Mouse (Mus musculus): ENCODE measurements around the gene Lgals1.

Lgals1 gene

DNA sequence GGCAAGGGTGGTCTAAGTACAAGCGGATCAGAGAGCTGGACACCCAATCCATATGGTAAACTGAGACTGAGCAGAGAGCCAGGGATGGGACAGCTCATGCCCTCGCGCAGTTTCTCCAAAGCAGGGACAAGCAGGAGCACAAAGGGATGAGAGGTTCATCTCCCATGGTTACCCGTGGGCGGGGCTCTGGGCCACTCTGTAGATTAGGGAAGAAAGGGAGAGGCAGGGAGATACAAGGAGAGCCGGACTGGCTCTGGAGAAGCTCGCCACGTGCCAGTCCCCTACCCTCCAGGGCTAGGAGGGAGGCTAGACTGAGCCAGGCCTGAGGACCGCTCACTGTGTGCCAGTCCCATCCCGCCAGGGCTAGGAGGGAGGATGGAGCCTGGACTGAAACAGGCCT, 10.8 kb downstream of the Lgals1 start:
- no peak for DNase-seq (ENCODE audit: low read depth)

- DNase-seq (ENCODE audit: low read depth) = no peak
These were observed 11.4 kb downstream of the Lgals1 start for GRCm38 (mm10) chr15:78937963-78938362.

- no peak for DNase-seq (ENCODE audit: low read depth)
These were observed 13.8 kb downstream of the Lgals1 start for GRCm38 (mm10) chr15:78940325-78940724.

DNA sequence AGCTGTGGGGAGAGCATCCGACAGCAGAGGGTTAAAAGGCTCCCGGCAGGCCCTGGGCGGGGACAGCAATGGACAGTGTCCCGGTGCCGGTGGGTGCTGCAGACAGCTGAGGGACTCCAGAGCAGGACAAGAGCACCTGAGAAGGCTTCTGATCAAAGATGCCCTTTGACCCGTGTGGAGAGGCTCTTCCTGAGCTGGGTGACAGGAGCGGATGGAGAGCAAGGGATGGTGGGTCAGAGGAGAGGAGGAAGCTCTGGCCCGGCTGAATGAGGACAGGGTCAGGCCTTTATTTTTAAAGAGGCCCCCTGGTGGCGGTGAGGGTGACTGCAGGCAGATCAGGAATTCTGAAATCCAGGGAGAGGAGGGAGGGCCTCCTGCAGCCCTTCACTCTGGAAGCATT, 16.1 kb downstream of the Lgals1 start:
- DNase-seq (ENCODE audit: low read depth) = peak; percentile 68

DNA sequence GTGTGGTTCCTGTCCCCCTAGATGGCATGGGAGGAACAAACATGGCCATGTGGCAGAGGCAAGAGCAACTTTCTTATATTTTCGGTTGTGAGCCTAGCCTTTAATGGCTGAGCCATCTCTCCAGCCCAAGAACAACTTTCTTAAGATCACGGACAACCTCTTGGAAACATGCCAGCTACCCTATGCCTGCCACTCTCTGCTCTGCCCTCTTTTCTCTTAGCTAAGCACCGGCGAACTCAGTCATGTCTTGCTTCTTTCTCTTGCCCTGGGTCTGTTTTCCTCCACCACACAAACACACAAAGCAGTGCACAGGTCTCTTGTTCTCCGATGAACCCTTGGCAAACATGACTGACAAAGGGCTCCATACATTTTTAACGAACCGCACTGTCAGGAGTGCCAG, 19.7 kb downstream of the Lgals1 start:
- DNase-seq (ENCODE audit: low read depth) = no peak

DNA sequence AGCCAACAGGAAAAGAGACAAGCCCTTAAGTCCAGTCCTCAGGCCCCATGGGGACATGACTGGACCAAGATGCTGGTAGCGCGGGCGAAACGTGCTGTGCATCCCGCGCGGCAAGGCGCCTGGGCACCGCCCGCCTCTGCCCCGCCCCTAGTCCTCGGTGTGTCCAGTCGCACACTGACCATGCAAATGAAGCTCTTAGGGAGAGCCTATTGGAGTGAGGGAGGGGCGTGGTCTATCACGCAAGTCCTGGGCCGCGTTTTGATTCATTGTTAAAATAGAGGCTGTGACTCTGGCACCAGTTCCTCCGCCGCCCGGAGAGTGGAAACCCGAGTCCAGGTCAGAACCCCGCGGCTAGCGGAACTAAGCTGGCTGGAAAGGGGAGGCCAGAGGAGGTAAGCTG, 21.1 kb downstream of the Lgals1 start, which contains the start of gene Triobp:
Triobp (plus strand) TSS at position 68 of the 400 bp plus-strand sequence.
- DNase-seq (ENCODE audit: low read depth) = no peak

- DNase-seq (ENCODE audit: low read depth) = no peak
These were observed 21.7 kb downstream of the Lgals1 start for GRCm38 (mm10) chr15:78948152-78948725.

GRCm38 (mm10) chr15:78948883-78949282, 22.4 kb downstream of the Lgals1 start:
- no peak for DNase-seq (ENCODE audit: low read depth)

- DNase-seq (ENCODE audit: low read depth) = peak; percentile 40
These were observed 29.1 kb downstream of the Lgals1 start for GRCm38 (mm10) chr15:78955663-78956062.

DNA sequence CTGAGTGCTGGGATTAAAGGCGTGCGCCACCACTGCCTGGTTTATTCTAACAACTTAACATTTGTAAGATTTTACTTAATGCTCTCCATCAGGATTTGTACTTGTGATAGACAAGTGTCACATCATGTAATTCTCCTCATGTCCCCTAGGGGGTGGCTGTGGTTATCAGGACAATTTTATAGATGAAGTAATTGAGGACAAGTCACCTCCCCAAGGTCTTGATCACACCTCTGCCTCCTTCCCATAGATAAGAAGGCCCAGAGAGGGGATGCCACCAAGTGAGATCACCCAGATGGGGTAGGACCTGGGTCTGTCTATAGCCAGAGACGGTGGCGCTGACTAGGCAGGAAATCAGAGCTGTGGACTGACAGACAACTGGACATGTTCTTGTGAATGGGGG, 29.8 kb downstream of the Lgals1 start:
- DNase-seq (ENCODE audit: low read depth) = peak; percentile 62

DNA sequence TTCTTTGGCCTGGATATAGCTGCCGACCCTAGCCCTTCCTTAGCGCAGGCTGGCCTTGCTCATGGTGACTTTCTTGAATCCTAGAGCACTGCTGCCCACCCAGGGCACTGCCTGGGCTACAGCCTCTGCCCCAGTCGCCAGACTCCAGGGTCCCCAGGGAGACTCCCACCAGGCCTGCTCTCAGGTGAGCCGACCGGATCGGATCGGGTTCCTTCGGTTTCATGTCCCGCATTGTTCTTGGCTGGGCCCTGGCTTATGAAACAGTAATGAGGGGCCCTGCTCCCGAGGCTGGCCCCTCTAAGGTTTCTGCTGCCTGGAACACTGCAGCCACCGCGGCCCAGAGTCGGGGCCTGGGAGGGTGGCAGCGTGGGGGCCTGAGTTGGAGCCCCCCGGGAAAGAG, 30.5 kb downstream of the Lgals1 start:
- no peak for DNase-seq (ENCODE audit: low read depth)

- DNase-seq (ENCODE audit: low read depth) = no peak
These were observed 33.0 kb downstream of the Lgals1 start for GRCm38 (mm10) chr15:78959537-78959936.

GRCm38 (mm10) chr15:78960088-78960487, 33.6 kb downstream of the Lgals1 start:
- DNase-seq (ENCODE audit: low read depth) = peak; percentile 40

DNA sequence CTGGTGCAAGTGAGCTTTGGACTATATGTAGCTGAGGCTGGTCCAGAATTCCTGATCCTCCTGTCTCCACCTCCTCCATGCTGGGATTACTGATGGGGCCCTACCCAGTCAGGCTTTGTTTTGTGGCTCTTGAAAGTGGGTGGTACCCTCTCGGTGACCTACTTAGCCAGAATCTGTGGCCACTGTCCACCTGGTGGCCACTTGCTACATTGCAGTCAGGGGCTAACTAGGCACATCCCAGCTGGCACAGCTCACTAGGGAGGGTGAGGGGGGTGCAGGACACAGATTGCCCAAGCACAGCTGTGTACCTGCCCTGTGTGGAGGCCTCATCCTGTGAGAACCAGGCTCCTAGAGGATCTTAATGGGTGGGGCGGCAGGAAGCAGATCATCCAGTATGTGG, 36.4 kb downstream of the Lgals1 start:
- peak; percentile 76 for DNase-seq (ENCODE audit: low read depth)

DNA sequence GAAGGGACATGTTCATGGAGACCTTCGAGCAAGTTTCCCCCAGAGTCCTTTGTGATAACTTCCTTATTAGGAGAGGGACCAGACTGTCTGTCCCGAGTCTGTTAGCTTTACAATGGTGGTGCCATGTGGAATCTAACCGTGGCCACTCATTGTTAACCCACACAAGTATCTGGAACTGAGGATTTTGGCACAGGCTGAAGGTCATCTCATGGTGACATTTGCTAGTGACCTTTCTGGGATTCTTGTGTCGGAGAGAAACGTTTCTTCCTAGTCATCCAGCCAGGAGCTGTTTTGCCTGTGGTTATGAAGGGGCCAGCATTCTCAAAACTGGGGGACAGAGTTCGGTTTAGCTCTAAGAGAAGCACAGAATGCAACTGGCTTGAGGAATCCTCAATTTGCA, 45.1 kb downstream of the Lgals1 start:
- no peak for DNase-seq (ENCODE audit: low read depth)

- DNase-seq (ENCODE audit: low read depth) = peak; percentile 10
These were observed 47.4 kb downstream of the Lgals1 start for GRCm38 (mm10) chr15:78973950-78974349.

DNA sequence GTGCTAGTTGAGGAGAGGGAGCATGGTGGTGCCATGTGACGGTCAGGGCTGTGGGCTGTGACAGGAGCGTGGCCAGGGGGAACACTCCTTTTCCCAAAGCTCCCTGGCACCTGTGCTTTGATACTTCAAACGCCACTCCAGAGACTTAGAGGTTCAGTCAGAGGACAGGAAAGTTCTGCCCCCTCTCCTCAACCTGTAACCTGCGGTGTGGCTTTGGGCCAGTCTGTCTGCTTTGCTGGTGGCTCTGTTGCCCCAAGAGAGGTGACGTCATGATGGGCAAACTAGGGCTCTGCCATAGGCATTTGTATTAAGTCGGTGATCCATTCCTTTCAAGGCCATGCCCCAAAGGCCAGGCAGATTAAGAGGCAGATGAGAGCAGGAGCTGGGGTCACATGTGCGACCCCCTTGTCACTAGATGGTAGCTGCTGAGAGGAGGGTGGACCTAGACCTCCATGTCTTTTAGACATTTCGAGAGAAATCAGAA, 51.2 kb downstream of the Lgals1 start:
- DNase-seq (ENCODE audit: low read depth) = no peak

DNA sequence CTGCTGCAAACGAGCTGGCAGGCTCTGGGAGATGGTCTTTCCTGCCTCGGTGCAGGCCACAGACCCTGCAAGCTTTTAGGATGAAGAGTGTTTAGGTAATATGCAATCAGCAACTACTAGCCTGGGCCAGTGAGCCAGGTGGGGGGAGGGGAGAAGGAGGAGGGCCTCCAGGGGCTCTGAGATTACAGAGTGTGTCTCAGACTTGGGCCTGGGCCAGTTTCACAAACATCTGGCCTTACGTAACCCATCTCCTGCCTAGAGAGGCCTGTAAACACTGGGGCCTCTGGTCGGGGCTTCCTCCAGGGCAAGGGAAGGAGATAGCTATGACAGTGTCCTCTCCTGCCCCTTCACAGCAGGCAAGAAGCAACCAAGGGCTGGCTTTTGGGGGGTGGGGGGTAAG, 52.4 kb downstream of the Lgals1 start:
- peak; percentile 86 for DNase-seq (ENCODE audit: low read depth)

Measured in 416B (cell line).